Mouse (Mus musculus) ZHBTc4 (cell line): Measurements from ENCODE around the gene Car6.

Experiments
- DNase-seq: peaks from one replicate; pipeline ENCODE4 v3.0.0-alpha.2; 2011; ENCODE audit warnings: low read depth, low spot score

Car6 gene

DNA sequence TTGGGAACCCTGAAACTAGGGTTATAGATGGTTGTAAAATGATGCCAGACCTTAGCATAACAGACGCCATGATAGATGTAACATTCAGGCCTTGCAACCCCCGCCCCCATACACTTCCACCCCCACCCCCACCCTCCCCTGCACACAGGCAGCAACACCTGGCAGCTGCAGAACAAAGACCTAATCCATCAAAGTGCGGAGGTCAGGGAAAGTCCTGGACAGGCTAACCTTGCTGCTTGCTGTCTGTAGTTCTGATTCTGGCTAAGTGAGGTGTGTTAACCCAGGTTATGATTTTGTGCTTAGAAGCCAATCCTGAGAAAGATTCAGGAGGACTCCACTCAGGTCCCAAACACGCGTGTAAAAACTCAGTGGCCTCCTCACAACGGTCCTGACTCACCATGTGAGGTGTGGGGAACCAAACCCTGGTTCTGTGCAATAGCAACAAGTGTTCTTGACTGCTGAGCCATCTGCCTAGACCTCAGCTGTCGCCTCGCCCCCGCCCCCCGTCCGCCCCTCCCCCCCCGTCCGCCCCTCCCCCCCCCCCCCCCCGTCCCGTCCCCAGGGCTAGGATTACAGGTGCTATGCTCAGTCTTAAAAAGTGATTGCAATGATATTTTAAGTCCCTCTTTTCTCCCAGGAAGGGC lies 28.7 kb upstream of the Car6 start:
- no peak for DNase-seq

DNA sequence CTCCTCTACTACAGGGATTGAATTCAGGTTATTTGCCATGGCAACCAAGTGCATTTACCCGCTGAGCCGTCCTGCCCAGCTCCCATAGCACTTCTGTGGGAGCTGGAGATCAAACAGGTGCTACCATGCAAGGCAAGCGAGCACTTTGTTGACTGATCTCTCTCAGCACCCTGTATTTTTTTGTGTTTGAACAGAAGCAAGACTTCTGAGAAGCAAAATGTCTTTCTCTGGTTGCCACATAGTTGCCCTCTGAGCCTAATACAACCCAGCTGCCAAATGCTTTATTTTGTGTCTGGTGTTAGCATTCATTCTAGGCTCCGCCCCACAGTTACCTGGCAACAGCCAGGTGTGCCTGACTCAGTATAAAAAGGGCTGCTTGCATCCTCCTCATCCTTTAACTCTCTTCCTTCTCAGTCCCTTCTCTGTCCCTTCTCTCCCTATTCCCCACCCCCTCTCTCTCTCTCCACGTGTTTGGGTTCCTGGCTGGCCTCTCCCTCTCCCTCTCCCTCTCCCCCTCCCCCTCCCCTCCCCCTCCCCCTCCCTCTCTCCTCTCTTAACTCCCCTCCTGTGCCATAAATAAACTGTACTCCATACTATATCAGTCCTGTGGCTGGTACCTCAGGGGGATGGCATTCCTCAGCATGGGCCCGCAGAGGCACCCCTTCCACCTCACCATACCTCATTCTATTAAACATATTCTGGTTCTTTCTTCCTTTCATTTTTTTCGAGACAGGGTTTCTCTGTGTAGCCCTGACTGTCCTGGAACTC lies 27.6 kb upstream of the Car6 start:
- no peak for DNase-seq

DNA sequence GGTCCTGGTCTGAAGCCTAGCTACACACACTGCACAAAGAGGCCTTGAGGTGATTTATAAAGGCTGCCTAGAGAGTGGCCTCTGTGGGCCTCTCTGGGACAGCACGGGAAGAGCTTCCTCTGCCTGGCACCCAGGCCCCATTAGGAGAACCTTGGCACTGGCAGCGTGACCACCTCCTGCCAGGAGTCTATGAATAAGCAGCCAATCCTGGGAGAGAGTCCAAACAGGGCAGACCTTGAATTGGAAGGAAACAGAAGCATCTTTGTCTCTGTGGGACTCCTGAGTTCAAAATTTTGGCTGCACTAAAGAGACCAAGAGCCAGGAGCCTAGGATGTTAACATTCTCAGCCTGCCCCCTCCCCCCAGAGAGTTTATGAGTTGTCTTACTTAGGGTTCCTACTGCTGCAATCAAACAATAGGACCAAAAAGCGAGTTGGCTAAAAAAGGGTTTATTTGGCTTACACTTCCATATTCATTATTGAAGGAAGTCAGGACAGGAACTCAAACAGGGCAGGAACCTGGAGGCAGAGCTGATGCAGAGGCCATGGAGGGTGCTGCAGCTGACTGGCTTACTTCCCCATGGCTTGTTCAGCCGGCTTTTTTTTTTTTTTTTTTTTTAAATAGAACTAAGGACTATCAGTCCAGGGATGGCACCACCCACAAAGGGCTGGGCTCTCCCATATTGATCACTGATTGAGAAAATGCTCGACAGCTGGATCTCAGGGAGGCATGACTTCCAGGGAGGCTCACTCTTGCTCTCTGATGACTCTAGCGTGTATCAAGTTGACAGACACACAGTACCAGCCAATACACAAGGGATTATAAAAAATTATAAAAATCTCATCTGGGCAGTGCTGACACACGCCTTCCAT lies 25.9 kb upstream of the Car6 start:
- DNase-seq: no peak

DNA sequence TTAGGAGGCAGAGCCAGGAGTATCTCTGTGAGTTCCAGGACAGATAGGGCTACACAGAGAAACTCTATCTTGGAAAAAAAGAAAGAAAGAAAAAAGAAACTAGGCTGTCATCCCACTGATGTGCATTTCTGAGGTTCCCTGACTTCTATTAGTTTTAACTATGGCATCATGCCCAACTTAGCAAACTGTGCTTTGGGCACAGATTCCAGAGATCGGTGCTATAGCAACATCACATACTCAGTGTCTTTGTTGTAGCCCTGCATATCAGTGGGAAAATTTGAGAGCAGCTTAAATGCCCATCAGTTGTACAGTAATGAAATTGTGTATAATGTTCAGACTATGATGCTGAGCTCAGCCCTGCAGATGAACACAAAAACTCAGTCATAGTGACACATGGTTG lies 24.6 kb upstream of the Car6 start:
- DNase-seq: no peak

DNA sequence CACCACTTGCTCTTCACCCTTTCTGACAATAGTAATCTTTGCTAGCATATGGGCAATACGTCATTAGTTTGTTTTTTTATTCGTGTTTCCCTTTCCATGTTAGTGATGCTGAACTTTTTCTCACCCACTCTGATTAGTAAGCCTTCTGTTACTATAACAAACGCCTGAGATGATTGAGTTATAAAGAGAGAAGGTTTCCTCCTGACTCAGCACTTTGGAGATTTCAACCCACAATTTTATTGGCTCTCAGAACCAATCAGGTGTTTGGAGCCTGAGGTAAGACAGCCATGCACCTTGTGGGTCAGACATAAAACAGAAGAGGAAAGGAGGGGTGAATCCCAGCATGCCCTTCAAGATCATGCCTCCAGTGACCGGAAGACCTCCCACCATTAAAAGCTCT lies 22.7 kb upstream of the Car6 start:
- DNase-seq: no peak

DNA sequence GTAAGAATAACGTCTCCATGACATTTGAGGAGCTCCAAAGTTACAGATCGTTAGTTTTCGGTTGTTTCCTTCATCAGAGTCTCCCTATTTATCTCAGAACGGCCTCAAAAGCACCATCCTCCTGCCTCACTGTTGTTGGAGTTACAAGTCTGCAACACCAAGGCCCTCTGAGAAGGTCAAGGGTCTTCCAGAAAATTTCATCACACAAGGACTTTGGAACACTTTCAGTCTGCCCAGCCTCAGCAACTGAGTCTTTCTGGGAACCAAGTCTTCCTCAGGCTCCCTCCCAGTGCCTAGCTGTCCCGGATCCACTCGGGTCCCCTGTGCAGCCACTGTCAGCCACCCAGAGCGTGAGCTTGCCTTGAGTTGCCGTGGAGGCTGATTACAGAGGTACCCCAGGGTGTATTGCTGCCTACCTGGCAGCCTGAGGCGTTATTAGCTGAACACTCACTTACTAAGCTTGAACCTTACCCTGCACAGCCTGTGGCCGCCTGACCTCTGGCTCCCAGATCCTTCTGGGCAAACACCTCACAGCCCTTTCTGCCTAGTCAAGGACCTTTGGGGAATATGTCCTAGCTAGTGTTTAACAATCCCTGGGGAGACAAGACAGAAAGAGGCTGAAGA lies 20.0 kb upstream of the Car6 start:
- DNase-seq: no peak

DNA sequence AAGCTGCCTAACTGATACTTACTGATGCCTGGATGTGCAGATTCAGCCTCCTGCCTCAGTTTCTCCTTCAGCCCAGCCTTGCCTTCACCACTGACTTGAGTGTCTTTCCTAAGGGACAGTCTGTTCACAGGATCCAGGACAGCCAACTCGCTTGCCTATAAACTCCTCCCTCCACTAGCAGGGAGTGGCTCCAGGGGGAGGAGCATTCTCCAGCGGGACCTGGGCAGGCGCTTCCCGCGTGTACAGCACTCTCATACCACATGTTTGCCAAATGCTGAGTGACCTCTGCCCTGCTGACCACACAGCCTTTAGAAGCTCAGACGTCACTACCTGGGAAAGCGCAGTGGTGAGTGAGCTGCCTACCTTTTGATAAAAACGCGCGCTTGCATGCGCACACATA lies 19.5 kb upstream of the Car6 start:
- peak; percentile 85 for DNase-seq

DNA sequence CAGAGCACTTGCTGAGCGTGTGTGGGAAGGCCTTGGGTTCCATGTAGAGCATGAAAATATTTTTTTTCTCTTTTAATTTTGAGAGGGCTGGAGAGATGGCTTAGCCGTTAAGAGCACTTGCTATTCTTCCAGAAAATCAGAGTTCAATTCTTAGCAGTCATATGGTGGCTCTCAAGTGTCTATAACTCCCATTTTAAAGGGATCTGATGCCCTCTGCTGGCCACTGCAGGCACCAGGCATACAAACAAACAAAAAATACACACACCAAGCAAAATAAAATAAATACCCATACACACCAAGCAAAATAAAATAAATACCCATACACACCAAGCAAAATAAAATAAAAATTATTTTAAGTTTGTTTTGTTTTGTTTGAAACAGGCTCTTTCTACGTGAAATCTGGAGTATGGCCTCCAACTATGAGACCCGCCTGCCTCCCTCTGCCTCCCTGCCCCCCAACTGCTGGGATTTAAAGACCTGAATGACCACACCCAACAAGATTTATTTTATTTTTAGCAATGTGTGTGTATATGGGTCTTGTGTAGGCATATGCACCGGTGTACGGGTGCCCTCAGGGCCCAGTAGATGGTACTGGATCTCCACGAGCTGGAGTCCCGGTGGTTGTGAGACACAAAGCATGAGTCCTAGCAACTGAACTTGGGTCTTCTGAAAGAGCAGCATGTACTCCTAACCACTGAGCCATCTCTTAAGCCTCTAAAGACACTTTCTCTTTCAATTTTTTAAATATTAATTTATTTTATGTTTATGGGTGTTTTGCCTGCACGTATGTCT lies 18.6 kb upstream of the Car6 start:
- peak; percentile 56 for DNase-seq

DNA sequence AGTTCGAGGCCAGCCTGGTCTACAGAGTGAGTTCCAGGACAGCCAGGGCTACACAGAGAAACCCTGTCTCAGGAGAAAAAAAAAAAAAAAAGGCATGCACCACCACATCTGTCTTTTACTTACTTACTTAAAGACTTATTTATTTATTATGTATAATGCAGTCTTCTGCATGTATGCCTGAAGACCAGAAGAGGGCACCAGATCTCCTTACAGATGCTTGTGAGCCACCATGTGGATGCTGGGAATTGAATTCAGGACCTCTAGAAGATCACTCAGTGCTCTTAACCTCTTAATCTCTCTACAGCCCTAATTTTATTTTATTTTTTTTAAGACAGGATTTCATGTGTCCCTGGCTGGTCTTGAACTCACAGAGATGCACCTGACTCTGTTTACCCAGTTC lies 16.8 kb upstream of the Car6 start:
- DNase-seq: peak; percentile 63

DNA sequence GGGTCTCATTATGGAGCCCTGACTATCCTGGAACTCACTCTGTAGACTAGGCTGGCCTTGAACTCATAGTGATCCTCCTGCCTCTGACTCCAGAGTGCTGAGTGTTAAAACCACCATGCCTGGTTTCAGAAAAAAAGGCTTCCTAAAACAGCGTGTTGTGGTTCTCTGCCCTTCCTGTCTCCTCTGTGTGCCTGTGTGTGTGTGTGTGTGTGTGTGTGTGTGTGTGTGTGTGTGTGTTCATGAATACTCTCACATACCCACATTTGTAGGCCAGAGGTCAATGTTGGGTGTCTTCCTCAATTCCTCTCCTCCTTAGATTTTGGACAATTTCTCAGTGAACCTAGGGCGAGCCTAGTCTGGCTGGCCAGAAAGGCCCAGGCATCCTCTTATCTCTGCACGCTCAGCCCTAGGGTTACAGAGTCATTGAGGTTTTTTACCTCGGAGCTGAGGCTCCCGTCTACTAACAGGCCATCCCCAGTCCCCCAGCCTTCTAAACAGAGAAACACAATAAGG lies 16.0 kb upstream of the Car6 start:
- DNase-seq: no peak

DNA sequence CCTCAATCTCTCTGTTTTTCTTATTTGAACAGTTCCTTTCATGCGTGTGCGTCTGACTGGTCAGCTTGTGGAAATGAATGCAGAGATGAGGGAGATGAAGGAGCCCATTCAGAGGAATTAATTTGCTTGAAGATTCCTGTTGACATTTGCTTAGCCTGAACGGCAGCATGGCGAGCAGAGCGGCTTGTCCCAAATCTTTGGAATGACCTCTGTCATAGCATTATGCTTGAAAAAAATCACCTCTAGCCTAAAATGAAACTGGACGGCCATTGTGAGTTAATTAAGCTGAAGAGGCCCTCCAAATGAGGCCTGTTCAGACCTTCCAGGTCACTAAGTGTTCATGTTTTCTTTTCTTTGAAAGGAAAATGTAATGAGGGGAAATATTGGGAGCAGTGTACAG lies 15.3 kb upstream of the Car6 start:
- DNase-seq: no peak

DNA sequence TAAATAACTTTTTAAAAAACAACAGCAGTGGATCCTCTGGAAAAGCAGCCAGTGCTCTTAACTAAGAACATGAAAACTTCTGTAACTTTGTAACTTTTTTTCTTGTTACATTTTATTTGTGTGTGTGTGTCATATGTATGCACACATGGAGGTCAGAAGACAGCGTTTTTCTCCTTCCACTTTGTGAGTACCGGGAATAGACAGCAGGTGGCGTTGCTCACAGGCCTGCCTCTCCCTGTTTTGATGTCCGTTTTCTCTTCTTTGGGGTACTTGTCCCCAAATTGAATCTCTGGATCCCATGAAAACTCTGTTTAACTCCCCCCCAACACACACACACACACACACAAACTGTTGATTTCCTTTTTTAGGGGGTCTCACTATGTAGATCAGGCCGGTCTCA lies 12.8 kb upstream of the Car6 start:
- DNase-seq: peak; percentile 66

DNA sequence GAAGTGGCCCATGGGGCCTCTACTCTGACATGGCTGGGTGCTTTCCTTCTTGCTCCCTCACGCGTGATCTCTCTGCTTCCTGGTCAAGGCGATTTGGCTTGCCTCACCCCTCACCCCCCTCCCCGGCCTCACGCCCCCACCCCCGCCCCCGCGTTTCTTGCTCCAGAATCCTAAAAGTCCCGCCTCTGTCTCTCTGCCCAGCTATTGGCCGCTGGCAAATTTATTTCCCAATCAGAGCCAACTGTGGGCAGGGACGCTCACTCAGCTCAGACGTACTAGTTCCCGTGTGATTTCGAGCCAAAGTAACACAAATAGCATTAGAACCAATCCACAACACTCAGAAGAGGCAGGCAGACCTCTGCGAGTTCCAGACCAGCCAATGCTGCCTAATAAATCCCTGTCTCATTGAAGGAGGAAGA lies 11.4 kb upstream of the Car6 start:
- peak; percentile 95 for DNase-seq

DNA sequence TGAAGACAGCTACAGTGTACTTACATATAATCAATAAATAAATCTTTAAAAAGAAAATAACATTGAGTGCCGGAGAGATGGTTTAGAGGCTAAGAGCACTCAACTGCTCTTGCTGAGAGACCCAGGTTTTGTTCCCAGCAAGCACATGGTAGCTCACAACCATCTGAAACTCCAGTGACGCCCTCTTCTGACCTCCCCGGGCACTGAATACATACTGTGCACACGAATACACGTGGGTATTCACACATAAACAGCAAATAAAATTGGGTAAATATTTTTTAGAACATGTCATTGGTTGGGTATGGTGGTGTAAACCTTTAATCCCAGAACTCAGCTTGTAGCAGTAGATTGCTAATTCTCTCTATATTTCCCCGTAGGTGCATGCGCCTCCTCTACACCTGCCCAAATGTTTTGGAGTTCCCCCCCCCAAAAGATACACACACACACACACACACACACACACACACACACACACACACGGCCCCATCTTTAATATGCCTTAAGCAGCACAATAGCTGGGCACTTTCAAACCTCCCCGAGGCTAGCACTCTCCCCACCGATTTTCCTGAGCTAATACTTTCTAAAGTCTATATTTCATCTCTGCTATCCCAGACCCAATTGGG lies 10.9 kb upstream of the Car6 start:
- no peak for DNase-seq

DNA sequence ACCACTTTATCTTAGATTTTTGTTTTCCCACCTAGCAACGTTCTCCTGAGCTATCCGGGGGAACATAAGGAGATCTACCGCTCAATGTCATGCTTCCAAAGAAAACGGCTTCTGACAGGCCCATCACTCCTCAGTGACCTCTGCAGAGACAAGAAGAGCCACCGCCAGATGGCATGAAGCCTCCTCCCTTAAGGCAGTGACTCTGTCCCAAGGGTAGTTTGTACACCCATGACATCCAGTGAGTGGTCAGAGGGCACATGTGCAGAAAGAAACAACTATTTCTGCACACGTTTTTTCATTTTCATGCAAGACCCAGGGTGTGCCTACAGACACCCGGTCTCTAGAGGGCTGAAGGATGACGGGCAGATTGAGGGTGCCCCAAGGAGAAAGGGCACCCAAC lies 9.2 kb upstream of the Car6 start:
- DNase-seq: no peak

DNA sequence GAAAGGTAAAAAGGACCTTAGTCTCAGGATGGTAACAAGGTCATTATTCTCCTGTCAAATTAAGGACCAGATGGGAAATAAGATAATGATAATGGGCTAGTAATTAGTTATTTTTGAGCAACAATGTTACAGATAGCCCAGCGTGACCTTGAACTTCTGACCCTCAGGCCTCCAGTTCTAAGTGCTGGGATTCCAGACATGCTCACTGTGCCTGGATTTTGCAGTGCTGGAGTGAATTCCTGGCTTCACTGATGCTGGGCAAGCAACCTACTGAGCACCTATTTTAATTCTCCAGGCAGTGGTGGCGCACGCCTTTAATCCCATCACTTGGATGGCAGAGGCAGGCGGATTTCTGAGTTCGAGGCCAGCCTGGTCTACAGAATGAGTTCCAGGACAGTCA lies 8.6 kb upstream of the Car6 start:
- DNase-seq: peak; percentile 58

DNA sequence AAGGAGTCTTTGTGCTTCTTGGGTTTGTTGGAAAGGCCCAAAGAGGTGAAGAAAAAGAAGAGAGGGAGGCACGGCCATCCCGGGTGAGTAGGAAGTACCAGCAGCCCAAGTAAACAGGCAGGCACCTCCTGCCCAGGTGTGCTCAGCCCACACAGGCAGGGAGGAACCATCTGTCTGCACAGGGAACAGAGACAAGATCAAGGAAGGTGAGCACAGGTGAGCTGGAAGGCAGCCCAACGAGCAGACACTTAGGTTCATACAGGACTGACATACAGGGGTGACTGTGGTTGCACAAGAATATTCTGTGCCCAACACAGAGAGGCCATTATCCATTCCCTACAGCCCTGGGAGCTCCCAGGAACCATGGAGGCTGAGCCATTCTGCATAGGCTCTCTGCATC lies 3.7 kb upstream of the Car6 start:
- DNase-seq: no peak

DNA sequence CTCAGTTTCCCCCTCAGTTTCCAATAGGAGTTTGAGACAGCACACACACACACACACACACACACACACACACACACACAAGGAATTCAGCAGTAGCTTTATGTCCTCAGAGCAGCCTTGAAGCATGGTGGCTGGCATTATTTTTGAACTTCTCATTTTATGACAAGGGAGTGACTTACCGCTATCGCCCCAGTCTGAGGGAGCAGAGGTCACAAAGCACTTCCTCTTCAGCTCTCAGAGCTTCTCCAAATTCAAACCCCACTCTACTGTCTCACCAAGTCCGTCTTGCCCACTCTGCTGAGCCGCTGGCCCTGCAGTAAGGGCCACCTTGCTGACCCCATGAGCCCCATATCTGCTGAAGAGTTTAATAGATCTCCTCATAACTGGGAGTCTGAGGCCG lies 1.6 kb upstream of the Car6 start:
- DNase-seq: no peak

DNA sequence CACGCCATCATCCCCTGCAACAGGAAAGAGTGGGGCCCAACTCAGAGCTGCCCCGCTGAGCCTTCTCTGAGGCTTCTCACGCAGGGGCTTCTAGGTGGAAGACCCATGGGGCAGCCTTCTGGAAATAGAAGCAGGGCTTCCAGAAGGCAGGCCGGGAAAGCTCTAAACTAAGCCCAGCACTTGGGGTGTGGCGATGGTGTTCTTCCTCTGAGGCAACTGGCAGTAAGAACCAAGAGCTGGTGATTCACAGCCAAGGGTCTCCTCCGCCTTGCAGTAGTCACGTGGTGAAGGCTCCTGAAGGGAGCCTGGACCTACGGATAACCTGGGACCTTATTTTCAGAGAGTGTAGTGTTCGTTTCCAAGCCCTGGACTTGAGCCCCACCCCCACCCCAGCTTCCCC lies 2.9 kb downstream of the Car6 start:
- no peak for DNase-seq

DNA sequence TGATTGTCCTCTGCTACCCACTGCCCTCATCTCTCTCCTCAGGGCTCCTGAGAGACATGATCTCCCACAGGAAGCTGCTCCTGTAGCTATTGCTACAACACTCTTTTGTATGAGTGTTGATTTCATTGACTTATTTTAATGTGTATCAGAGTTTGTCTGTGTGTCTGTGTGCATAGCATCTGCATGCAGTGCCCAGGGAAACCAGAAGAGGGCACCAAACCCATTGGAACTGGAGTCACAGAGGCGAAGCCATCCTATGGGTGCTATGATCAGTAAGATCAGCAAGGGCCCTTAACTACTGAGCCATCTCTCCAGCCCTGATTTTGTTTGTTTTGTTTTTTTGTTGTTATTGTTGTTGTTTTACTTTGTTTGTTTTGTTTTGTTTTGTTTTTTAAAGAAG lies 7.2 kb downstream of the Car6 start:
- DNase-seq: peak; percentile 87

DNA sequence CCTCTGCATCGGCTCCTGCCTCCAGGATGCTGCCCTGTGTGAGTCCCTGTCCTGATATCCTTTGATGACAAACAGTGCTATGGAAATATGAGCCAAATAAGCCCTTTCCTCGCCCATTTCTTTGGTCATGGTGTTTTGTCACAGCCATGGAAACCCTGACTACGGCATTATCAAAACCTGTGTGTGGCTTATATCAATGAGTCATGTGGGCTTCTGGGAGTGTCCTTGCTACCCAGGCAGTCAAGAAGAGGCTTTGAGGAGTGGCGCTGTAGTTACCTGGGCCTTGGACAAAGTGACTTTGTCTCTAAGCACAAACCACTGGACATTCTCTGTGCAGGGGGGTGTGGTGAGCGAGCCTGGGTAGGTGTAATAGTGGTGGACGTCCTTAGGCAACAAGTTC lies 8.9 kb downstream of the Car6 start:
- DNase-seq: no peak
